Mouse (Mus musculus) gastrocnemius, postnatal 25 days (tissue): ENCODE results near the gene Col9a3. TPM values are rescaled to one million over a fixed set of nuclear protein-coding genes. Genes with fewer than 3 reads are reported as not detected.

Source experiments
- DNase-seq: peaks from one replicate; pipeline ENCODE4 v3.0.0; 2022
- total RNA-seq, 2 experiments: library from RNA; stranded (reverse); gene quantifications; 1 replicate in 1 of 2; 2 replicates in 1 of 2; pipeline ENCODE4 v1.2.3; 2021

Col9a3 gene
- total RNA-seq, 2 experiments from 2014 or later: 0.16 to 0.59 TPM

- no peak for DNase-seq
Observed at GRCm38 (mm10) chr2:180641576-180642554, 44.3 kb downstream of the Col9a3 start.

DNA sequence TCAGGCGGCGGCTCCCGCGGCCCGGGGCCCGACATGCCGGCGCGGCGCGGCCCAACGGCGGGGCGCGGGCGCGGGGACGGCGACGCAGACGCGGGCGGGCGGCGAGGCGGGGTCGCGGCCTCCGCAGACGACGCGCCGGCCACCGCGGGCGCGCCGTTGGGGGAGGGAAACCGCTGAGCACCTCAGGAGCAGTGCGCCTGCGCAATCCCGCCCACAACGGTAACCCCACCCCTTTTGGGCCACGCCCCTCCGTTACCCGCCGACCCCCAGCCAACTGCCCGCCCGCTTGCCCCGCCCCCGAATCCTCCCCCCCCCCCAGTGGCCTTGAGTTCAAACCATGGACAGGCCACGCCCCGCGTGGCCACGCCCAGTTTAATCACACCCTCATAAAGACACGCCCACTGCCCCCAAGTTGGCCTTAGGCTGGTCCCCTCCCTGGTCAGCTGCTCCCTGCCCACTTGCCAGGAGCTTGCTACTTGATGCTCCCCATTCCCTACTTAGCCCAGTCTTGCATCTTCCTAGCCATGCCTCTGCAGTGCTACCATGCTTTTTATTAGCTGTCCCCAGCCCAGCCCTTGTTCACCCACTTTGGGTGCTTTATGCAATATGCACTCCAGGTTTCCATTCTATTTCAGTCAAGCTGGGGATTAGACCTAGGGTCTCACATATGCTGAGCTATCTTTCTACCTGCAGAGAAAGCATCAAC lies 45.1 kb downstream of the Col9a3 start, which contains the start of gene Tcfl5:
Gene Tcfl5, minus strand, starts transcription at position 154 of the 706 bp plus-strand sequence.
- DNase-seq: no peak

DNA sequence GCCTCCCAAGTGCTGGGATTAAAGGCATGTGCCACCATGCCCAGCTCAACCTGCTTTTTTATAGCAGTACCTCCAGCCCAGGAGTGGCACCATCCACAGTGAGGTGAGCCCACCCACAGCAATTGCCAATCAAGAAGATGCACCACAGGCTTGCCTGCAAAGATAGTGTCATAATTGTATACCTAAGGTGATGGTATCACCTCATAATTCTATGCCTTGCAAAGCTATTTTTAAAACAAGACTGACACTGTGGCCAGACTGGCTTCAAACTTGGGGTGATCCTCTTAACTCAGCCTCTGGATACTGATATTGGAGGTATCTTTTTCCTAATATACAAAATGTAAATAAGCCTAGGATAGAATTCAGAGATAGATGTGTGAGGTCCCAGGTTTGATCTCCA lies 46.0 kb downstream of the Col9a3 start:
- no peak for DNase-seq

- DNase-seq: no peak
Observed at GRCm38 (mm10) chr2:180646841-180647240, 49.3 kb downstream of the Col9a3 start.

DNA sequence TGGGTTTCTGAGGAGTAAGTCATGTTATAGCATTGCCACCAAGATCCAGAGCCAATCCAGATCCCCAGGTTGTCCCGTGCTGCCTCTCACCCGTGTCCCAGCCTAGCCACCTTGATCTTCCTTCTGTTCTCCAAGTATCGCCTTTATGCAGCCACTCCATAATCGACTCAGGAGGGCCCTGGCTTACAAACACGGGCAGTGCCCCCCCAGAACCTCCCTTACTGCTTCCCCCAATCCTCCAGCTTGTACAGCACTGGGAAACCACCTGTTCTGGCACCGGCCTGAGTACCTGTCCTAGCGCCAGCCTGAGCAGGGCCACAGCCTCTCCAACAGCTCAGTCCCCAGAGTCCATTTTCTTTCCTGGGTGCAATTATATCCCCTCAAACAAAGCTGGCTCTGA lies 57.1 kb downstream of the Col9a3 start:
- DNase-seq: no peak

- DNase-seq: no peak
Observed at GRCm38 (mm10) chr2:180655150-180655549, 57.6 kb downstream of the Col9a3 start.

GRCm38 (mm10) chr2:180657394-180658013 lies 59.9 kb downstream of the Col9a3 start:
- peak; percentile 51 for DNase-seq

DNA sequence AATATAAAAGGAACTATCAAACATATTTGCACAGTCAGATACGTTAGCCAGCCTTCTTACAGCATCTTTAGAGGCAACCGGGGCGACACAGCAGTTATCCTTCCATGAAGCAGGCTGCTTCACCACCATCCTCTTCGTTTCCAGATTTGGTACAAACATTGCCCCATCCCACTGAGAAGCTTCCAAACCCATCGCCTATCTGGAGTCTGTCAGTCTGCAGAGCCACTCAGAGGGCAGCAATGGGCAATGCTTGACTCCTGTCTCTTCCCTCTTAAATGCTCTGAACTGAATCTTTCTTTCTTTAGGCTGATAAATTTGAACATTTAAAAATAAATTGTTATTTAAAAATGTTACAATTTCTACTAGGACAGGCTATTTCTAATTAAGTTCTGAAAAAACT lies 60.8 kb downstream of the Col9a3 start:
- no peak for DNase-seq

GRCm38 (mm10) chr2:180659353-180660150 lies 62.0 kb downstream of the Col9a3 start:
- DNase-seq: no peak

- DNase-seq: no peak
Observed at GRCm38 (mm10) chr2:180660521-180660920, 62.9 kb downstream of the Col9a3 start.

GRCm38 (mm10) chr2:180662008-180662407 lies 64.4 kb downstream of the Col9a3 start:
- DNase-seq: no peak

Other genes starting within 250 kb of the Col9a3 start
- gene Slco4a1, start 141.5 kb upstream of the Col9a3 start, total RNA-seq: not detected
- not detected for gene Ntsr1, start 97.8 kb upstream of the Col9a3 start, total RNA-seq
- gene Mrgbp, start 16.5 kb upstream of the Col9a3 start, total RNA-seq: 1 to 10 TPM; 4.1 to 4.5 TPM
- 10 to 100 TPM; 20.0 to 23.6 TPM for gene Ogfr, start 8.5 kb upstream of the Col9a3 start, total RNA-seq
- gene Tcfl5, start 44.9 kb downstream of the Col9a3 start, total RNA-seq: under 1 TPM in 1 of 2 experiments, not detected in 1; 0.18 TPM
- 10 to 100 TPM; 14.6 to 16.2 TPM for gene Dido1, start 112.2 kb downstream of the Col9a3 start, total RNA-seq
- gene Gid8, start 112.3 kb downstream of the Col9a3 start, total RNA-seq: 10 to 100 TPM; 31.8 to 34.4 TPM
- gene Slc17a9, start 127.5 kb downstream of the Col9a3 start, total RNA-seq: under 1 TPM; 0.20 to 0.48 TPM
- not detected for gene Bhlhe23, start 179.1 kb downstream of the Col9a3 start, total RNA-seq